Mouse (Mus musculus): ENCODE results near the gene Fblim1. TPM values are rescaled to one million over a fixed set of nuclear protein-coding genes. Genes with fewer than 3 reads are reported as not detected.

The Fblim1 gene
- polyA plus RNA-seq, 1 experiment from 2014 or later, result 41.0 TPM

- 92% methylated on average over 7 of the region's 7 CpGs for WGBS
- no peak overlapping the region for H3K4me3 ChIP-seq
- H3K4me1 ChIP-seq (replicated peaks), result peaks cover 16% of the 10 kb centered on the region
- ATAC-seq (ENCODE audit: low FRiP score), result no peak
- no peak overlapping the region for H3K27ac ChIP-seq
- no peak overlapping the region for H3K4me2 ChIP-seq
- H3K36me3 ChIP-seq, result peaks cover 60% of the 10 kb centered on the region
- H3K27me3 ChIP-seq, result no peaks in the 10 kb centered on the region
- H3K9ac ChIP-seq, result no peak overlapping the region
- H3K9me3 ChIP-seq, result no peaks in the 10 kb centered on the region
Measured at GRCm38 (mm10) chr4:141641353-141641771, 35.5 kb upstream of the Fblim1 start.

GRCm38 (mm10) chr4:141639474-141639873, 33.6 kb upstream of the Fblim1 start:
- Histone ChIP-seq H3K9ac (no peak overlapping the region), H3K9me3 (no peaks in the 10 kb centered on the region), H3K36me3 (peaks cover 69% of the 10 kb centered on the region), H3K4me3 (no peak overlapping the region), H3K4me1 (replicated peaks) (peaks cover 16% of the 10 kb centered on the region), H3K27me3 (no peaks in the 10 kb centered on the region), H3K4me2 (no peak overlapping the region), H3K27ac (no peak overlapping the region)
- 71% methylated on average over 11 of the region's 11 CpGs for WGBS
- ATAC-seq (ENCODE audit: low FRiP score), result no peak

GRCm38 (mm10) chr4:141636693-141637092, 30.8 kb upstream of the Fblim1 start:
- 96% methylated on average over 5 of the region's 5 CpGs for WGBS
- no peak overlapping the region for H3K4me3 ChIP-seq
- peaks cover 86% of the 10 kb centered on the region for H3K36me3 ChIP-seq
- H3K4me1 ChIP-seq (replicated peaks), result no peaks in the 10 kb centered on the region
- H3K9me3 ChIP-seq, result no peaks in the 10 kb centered on the region
- no peak for ATAC-seq (ENCODE audit: low FRiP score)
- no peak overlapping the region for H3K9ac ChIP-seq
- H3K4me2 ChIP-seq, result no peak overlapping the region
- no peaks in the 10 kb centered on the region for H3K27me3 ChIP-seq
- H3K27ac ChIP-seq, result no peak overlapping the region

DNA sequence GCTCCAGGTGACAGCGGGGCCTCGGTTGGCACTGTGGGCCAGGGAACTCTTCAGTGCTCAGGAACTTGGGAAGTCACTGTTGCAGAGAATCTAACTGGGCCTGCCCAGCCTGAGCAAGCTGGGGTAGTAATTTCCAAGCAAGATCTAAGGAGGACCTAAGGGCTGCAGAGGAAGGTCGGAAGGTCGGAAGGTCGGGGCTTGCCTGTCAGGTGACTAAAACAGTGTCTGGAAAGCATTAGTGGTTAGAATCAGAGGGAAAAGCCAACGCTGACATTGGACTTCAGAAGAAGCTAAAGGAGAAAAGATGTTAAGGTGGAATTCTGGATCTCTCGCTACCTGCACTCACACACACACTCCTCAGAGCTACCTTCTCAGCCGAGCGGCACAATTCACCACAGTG, 30.1 kb upstream of the Fblim1 start:
- peaks cover 86% of the 10 kb centered on the region for H3K36me3 ChIP-seq
- no peak for ATAC-seq (ENCODE audit: low FRiP score)
- H3K9me3 ChIP-seq, result no peaks in the 10 kb centered on the region
- no peaks in the 10 kb centered on the region for H3K27me3 ChIP-seq
- no peaks in the 10 kb centered on the region for H3K4me1 ChIP-seq (replicated peaks)
- no peak overlapping the region for H3K4me3 ChIP-seq
- no peak overlapping the region for H3K27ac ChIP-seq
- no peak overlapping the region for H3K4me2 ChIP-seq
- 89% methylated on average over 9 of the region's 9 CpGs for WGBS
- H3K9ac ChIP-seq, result no peak overlapping the region

DNA sequence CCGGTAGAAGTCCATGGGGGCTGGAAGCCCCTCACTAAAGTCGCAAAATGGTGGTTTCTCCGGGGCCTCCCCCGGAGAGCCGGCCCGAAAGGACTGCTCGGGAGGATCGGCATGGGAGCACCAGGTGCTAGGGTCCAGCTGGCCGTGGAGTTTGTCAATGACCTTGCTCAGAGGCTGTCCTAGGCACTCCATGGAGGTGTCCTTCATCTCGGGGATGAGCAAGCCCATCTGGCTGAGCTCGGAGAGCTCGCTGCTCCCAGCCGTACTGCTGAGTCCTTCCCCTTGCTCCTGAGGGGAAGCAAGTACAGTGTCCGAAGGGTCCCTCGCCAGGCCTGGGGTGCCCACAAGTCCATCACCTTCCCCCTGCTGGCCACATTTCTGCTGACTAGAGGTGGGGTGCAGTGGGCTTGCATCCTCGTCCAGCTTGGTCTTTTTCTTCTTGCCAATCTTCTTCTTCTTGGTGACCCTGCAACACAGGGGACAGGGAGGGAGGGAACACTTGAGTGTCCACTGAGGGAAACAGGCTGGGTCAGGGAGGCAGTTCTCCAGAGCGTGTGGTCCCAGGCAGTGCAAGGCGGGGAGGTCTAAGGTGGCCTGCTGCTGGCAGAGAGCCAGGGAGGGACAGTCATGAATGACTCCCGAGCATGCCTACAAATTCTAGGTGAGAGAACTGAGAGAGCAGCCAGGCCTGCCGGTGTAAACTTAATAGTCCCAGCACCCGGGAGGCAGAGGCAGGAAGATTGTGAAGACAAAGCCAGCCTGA, 26.4 kb upstream of the Fblim1 start:
- no peak overlapping the region for H3K9ac ChIP-seq
- 94% methylated on average over 21 of the region's 21 CpGs for WGBS
- H3K36me3 ChIP-seq, result peaks cover 89% of the 10 kb centered on the region
- no peaks in the 10 kb centered on the region for H3K4me1 ChIP-seq (replicated peaks)
- ATAC-seq (ENCODE audit: low FRiP score), result no peak
- H3K27me3 ChIP-seq, result no peaks in the 10 kb centered on the region
- no peaks in the 10 kb centered on the region for H3K9me3 ChIP-seq
- no peak overlapping the region for H3K27ac ChIP-seq
- no peak overlapping the region for H3K4me2 ChIP-seq
- no peak overlapping the region for H3K4me3 ChIP-seq

- no peaks in the 10 kb centered on the region for H3K4me1 ChIP-seq (replicated peaks)
- no peaks in the 10 kb centered on the region for H3K9me3 ChIP-seq
- ATAC-seq (ENCODE audit: low FRiP score), result no peak
- H3K4me2 ChIP-seq, result no peak overlapping the region
- H3K9ac ChIP-seq, result no peak overlapping the region
- H3K4me3 ChIP-seq, result no peak overlapping the region
- no peak overlapping the region for H3K27ac ChIP-seq
- peaks cover 89% of the 10 kb centered on the region for H3K36me3 ChIP-seq
- H3K27me3 ChIP-seq, result no peaks in the 10 kb centered on the region
- WGBS, result 96% methylated on average over 20 of the region's 20 CpGs
Measured at GRCm38 (mm10) chr4:141631250-141631649, 25.4 kb upstream of the Fblim1 start.

GRCm38 (mm10) chr4:141630021-141630420, 24.1 kb upstream of the Fblim1 start:
- H3K9ac ChIP-seq, result no peak overlapping the region; the same call in 1 of the 2 replicates
- no peaks in the 10 kb centered on the region for H3K9me3 ChIP-seq
- no peak overlapping the region for H3K4me2 ChIP-seq
- no peak for ATAC-seq (ENCODE audit: low FRiP score)
- H3K36me3 ChIP-seq, result peaks cover 97% of the 10 kb centered on the region
- 95% methylated on average over 11 of the region's 11 CpGs for WGBS
- H3K27ac ChIP-seq, result no peak overlapping the region
- H3K4me3 ChIP-seq, result no peak overlapping the region
- H3K27me3 ChIP-seq, result no peaks in the 10 kb centered on the region
- H3K4me1 ChIP-seq (replicated peaks), result no peaks in the 10 kb centered on the region

- Histone ChIP-seq H3K4me2 (no peak overlapping the region), H3K27me3 (no peaks in the 10 kb centered on the region), H3K36me3 (peaks cover 88% of the 10 kb centered on the region), H3K9ac (no peak overlapping the region), H3K27ac (no peak overlapping the region), H3K4me1 (replicated peaks) (0 out of 2 replicates have a peak, but pooled peaks cover 1% of the 10 kb centered on the region), H3K9me3 (no peaks in the 10 kb centered on the region), H3K4me3 (no peak overlapping the region)
- WGBS, result 81% methylated on average over 14 of the region's 14 CpGs
- ATAC-seq (ENCODE audit: low FRiP score), result no peak
Measured at GRCm38 (mm10) chr4:141628661-141629060, 22.8 kb upstream of the Fblim1 start.

DNA sequence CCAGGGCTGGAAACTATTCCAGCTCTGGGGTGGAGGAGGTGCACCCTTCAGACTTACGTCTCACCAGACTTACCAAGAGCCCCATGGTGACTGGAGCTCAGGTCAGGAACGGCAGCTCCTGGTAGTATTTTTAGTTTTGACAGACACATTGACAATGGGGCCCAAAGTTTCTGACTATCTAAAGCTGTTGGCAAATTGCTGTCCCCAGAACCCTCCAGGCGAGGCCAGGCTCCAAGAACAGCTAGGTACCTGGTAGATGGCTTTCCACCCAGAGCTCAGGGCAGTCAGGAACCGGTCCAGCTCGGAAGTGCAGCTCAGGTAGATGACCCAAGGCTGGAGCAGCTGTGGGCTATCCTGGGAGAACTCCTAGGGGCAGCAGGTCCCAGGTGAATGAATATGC, 21.6 kb upstream of the Fblim1 start:
- Histone ChIP-seq H3K27me3 (no peaks in the 10 kb centered on the region), H3K9me3 (no peaks in the 10 kb centered on the region), H3K9ac (no peak overlapping the region), H3K4me3 (no peak overlapping the region), H3K27ac (no peak overlapping the region), H3K4me2 (no peak overlapping the region), H3K36me3 (peaks cover 77% of the 10 kb centered on the region), H3K4me1 (replicated peaks) (0 out of 2 replicates have a peak, but pooled peaks cover 3% of the 10 kb centered on the region)
- 85% methylated on average over 5 of the region's 5 CpGs for WGBS
- no peak for ATAC-seq (ENCODE audit: low FRiP score)

GRCm38 (mm10) chr4:141625774-141626550, 20.1 kb upstream of the Fblim1 start:
- Histone ChIP-seq H3K27ac (no peak overlapping the region), H3K4me1 (replicated peaks) (0 out of 2 replicates have a peak, but pooled peaks cover 3% of the 10 kb centered on the region), H3K36me3 (peaks cover 62% of the 10 kb centered on the region), H3K4me2 (no peak overlapping the region), H3K9me3 (no peaks in the 10 kb centered on the region), H3K27me3 (no peaks in the 10 kb centered on the region), H3K4me3 (no peak overlapping the region), H3K9ac (no peak overlapping the region)
- no peak; the same call in 1 of the 2 replicates for ATAC-seq (ENCODE audit: low FRiP score)
- WGBS, result 94% methylated on average over 16 of the region's 16 CpGs

GRCm38 (mm10) chr4:141624983-141625773, 19.3 kb upstream of the Fblim1 start:
- H3K27ac ChIP-seq, result no peak overlapping the region
- H3K9me3 ChIP-seq, result no peaks in the 10 kb centered on the region
- H3K36me3 ChIP-seq, result peaks cover 54% of the 10 kb centered on the region
- no peak overlapping the region for H3K4me2 ChIP-seq
- 0 out of 2 replicates have a peak, but pooled peaks cover under 1% of the 10 kb centered on the region for H3K27me3 ChIP-seq
- H3K4me1 ChIP-seq (replicated peaks), result 0 out of 2 replicates have a peak, but pooled peaks cover 3% of the 10 kb centered on the region
- H3K9ac ChIP-seq, result no peak overlapping the region
- WGBS, result 79% methylated on average over 19 of the region's 19 CpGs
- H3K4me3 ChIP-seq, result no peak overlapping the region
- no peak for ATAC-seq (ENCODE audit: low FRiP score)

DNA sequence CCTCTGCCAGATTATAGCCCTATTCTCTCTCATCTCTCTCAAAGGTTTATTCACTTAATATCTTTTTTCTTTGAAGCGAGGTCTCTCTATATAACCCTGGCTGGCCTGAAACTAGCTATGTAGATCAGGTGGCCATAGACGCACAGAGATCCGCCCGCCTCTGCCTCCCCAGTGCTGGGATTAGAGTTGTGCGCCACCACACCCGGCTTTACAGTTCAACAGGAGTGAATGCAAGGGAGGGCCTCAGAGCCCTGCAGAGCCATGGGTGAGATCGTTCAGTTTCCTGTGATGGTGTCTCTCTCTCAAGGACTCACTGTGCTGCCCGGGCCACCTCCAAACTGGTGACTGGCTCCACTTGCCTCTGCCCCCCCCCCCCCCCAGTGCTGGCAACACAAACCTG, 18.2 kb upstream of the Fblim1 start:
- Histone ChIP-seq H3K36me3 (peaks cover 44% of the 10 kb centered on the region), H3K4me1 (replicated peaks) (0 out of 2 replicates have a peak, but pooled peaks cover 3% of the 10 kb centered on the region), H3K27me3 (0 out of 2 replicates have a peak, but pooled peaks cover 4% of the 10 kb centered on the region), H3K9ac (no peak overlapping the region), H3K27ac (no peak overlapping the region), H3K4me3 (no peak overlapping the region), H3K4me2 (no peak overlapping the region), H3K9me3 (no peaks in the 10 kb centered on the region)
- 89% methylated on average over 8 of the region's 8 CpGs for WGBS
- no peak for ATAC-seq (ENCODE audit: low FRiP score)

Data from hindbrain, embryonic 13.5 days (tissue).